Mouse (Mus musculus): ENCODE data around the gene Tcf15. TPM values are rescaled to one million over a fixed set of nuclear protein-coding genes. Genes with fewer than 3 reads are reported as not detected.
A peak's percentile ranks its signal among the peaks of the same experiment; 100 is the strongest.

Gene Tcf15
- 4.3 and 10.6 TPM in 2 replicates for total RNA-seq (2017)

DNA sequence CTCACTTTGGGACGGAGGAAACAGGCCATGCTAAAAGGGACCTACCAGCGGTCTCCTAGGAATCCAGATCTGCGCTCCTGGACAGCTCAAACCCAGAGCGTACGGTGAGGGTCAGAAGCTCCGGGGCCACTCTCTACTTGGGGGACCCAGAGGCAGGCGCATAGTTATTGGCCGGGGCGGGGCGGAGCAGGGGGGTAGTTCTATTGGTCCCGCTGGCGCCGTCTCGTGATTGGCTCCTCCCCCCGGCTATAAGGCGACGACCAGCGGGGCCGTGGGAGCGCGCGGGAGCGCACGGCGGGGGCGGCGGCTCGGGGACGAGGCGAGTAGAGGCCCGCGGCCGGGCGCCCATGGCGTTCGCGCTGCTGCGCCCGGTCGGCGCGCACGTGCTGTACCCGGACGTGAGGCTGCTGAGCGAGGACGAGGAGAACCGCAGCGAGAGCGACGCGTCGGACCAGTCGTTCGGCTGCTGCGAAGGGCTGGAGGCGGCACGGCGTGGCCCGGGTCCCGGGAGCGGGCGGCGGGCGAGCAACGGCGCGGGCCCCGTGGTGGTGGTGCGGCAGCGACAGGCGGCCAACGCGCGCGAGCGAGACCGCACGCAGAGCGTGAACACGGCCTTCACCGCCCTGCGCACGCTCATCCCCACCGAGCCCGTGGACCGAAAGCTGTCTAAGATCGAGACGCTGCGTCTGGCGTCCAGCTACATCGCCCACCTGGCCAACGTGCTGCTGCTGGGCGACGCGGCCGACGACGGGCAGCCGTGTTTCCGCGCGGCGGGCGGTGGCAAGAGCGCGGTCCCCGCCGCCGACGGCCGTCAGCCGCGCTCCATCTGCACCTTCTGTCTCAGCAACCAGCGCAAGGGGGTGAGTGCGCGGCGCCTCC, at the start of gene Tcf15:
Gene Tcf15 (plus strand): TSS at position 283 of the 879 bp plus-strand sequence.
- ATAC-seq (replicated peaks in 1 of 2; ENCODE audit: insufficient read depth in 1 of 2, low FRiP score in 2 of 2, low TSS enrichment in 1 of 2, low read depth in 1 of 2, poor library complexity in 2 of 2, severe bottlenecking in 2 of 2): peak; percentile 38 to 75; a peak in 3 of 4 replicates

DNA sequence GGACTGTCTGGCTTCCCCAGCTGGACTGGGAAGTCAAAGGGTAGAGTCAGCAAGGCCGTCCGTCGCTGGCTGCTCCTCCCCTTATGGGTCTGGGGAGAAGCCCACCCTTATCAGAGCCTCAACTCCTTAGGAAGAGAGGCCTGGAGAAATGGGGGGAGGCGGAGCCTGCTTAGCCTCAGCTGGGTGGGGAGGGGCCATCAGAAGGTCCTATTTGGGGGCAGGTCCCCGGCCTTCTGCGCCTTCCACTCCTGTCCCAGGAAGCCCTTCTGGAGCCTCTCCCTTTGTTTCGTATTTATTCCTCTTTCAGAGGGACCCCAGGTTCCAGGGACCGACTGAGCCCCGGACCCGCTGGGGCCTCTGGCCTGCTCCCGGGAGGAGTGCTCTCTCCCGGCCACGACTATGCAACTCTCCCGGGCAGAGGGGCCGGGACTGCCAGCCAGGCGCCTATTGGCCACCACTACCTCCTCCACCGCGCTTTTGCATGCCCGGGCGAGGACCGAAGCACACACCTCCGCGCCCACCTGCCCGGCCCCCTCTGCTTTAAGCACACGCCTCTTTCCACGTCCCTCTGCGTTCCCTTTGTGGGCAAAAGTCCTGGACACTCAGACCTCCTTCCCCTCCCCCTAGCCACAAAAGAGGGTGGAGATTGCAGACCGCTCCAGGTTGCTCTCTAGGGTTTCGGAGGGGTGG, 48.4 kb upstream of the Tcf15 start:
- no peak for ATAC-seq (replicated peaks in 1 of 2; ENCODE audit: insufficient read depth in 1 of 2, low FRiP score in 2 of 2, low TSS enrichment in 1 of 2, low read depth in 1 of 2, poor library complexity in 2 of 2, severe bottlenecking in 2 of 2)

DNA sequence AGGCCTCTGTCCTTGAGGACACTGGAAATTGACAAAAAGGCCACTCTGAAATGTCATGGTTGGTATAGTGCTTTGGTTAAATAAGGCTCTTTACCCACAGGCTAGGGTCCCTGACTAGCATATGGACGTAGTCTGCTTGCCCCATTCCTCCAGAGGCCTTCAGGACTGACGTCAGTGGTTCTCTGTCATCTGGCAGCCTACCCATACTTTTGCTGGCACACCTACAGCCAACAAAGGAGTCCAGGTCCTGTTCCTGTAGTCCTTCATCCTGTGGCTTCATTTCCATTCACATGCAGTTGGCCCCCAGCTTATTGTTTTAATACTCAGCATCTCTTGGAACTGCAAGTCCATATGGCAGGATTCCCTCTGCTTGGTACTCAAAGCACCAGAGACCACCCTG, 46.4 kb upstream of the Tcf15 start:
- no peak for ATAC-seq (replicated peaks in 1 of 2; ENCODE audit: insufficient read depth in 1 of 2, low FRiP score in 2 of 2, low TSS enrichment in 1 of 2, low read depth in 1 of 2, poor library complexity in 2 of 2, severe bottlenecking in 2 of 2)

DNA sequence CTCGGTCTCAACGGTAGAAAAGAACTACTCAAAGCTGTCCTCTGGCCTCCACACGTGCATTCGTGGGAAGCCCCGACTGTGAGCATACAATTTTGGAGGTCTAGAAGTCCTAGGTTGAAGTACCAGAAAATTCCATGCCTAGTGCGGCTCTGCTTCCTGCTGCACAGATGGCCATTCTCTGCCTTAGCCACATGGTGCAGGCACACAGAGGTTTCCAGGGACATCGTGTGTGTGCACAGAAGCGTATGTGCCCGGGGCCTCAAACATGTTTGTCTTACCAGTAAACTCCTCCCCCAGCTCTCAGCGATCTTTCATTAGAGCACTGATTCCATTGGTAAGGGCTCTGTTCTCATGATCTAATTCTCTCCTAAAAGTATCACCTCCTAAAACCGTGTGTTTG, 45.4 kb upstream of the Tcf15 start:
- ATAC-seq (replicated peaks in 1 of 2; ENCODE audit: insufficient read depth in 1 of 2, low FRiP score in 2 of 2, low TSS enrichment in 1 of 2, low read depth in 1 of 2, poor library complexity in 2 of 2, severe bottlenecking in 2 of 2): no peak

DNA sequence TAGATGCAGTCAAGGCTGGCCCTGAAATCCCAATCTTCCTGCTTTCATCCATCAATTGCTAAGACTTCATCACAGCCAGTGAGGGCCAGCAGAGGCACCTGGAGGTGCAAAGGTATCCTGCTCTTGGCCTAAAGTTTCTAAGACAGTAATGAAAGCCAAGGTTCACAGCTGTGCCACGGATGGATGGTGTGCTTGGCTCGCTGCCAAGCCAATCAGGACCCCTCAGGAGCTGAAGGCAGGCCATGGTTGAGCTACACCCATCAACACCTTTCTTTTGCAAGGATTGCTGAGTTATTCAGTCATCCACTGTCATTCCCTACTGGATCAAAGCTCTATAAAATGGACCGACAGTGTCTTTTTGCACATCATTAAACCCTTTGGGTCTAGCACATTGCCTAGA, 43.8 kb upstream of the Tcf15 start:
- no peak for ATAC-seq (replicated peaks in 1 of 2; ENCODE audit: insufficient read depth in 1 of 2, low FRiP score in 2 of 2, low TSS enrichment in 1 of 2, low read depth in 1 of 2, poor library complexity in 2 of 2, severe bottlenecking in 2 of 2)

DNA sequence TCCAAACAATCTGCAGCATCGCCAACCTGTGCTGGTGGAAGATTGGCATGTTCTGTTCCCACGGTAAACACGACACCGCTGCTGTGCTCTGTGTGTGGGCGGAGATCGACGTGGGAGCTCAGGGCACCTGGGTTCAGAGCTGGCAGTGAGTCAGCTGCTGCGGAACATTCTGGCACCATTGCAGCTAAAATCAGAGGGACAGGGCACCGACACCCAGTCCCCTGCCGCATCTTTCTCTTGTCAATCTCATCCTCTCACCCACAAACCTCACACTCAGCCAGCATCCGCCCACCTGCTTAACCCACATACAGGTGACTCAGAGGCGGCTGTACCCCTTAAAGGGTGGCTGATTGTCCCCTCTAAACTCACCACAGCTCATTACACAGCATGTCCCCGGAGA, 41.6 kb upstream of the Tcf15 start:
- ATAC-seq (replicated peaks in 1 of 2; ENCODE audit: insufficient read depth in 1 of 2, low FRiP score in 2 of 2, low TSS enrichment in 1 of 2, low read depth in 1 of 2, poor library complexity in 2 of 2, severe bottlenecking in 2 of 2): no peak

DNA sequence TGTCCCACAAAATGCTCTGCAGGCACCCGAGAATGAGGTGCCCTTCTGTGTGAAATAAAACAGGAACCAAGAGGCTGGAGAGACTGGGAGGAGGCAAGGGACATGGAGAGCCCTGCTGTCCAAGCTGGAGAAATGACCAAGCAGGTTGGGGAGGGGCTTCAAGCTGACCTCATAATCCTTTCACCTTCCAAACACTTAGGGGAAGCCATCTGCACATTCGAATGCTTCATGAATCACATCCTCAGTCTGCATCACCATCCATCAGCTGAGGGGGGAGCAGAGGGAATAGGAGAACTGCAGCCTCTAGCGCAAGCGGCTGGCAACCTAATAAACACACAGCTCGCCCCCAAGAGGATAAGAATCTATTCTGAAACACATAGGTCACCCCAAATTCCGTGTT, 41.0 kb upstream of the Tcf15 start:
- no peak for ATAC-seq (replicated peaks in 1 of 2; ENCODE audit: insufficient read depth in 1 of 2, low FRiP score in 2 of 2, low TSS enrichment in 1 of 2, low read depth in 1 of 2, poor library complexity in 2 of 2, severe bottlenecking in 2 of 2)

DNA sequence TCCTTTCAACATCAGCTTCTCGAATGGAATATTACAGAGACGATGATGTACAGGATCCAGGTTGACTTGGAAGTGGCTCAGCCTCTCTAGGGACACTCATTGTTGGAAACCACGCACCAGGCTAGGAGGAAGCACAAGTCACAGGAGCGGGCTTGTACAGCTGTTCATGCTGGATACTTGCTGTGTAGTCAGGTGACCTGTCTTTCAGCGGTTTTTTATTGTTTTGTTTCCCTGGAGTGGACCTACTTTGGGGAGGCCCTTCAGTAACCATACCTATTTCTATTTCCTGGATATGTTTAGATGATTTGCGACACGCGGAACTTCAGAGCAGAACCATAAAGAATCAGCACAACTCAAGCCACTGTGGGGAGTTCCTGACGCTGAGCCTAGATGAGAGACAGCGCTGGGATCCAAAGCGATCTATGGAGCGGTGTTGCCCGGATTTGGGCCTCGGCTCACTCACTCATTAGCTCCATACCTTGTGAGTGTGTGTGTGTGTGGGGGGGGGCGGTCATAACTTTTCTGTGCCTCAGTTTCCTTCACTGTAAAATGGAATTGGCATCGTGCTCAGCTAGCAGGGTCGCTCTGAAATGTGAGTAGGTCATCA, 38.5 kb upstream of the Tcf15 start:
- peak; percentile 40 to 57 for ATAC-seq (replicated peaks in 1 of 2; ENCODE audit: insufficient read depth in 1 of 2, low FRiP score in 2 of 2, low TSS enrichment in 1 of 2, low read depth in 1 of 2, poor library complexity in 2 of 2, severe bottlenecking in 2 of 2)

DNA sequence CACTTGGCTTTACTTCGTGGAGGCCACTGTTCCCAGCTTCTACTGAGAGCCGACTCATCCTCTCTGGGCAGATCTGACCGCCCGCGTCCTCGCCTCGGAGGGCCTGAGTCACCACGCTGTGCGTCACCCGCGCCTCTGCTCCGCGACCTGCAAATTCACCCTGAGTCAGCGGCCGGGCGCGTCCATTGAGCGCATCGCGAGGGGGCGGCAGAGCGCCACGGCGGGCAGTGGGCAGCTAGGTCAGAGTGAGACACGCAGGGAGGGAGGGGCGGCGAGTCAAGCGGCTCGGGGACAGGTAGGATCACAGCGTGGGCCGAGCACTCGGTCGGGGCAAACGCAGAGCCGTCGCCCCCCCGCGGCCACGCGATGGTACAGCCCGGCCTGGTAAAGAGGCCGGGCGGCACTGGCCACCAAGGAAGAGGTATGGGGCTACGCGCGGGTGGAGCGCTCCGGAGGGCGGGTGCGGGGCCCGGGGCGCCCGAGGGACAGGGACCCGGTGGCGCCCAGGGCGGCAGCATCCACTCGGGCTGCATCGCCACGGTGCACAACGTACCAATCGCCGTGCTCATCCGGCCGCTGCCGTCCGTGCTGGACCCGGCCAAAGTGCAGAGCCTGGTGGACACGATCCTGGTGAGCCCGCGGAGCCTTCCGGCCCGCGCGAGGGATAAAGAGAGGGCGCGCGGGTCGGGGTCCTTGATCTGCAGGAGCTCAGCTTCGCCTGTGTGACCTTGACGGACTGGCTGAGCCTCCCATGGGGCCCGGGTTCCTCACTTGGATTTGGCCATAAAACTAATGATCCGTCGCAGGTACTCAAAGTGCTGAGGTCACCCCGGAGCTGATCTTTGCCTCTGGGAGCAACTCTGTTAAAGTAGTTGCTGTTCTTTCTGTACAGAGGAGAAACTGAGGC, 37.8 kb upstream of the Tcf15 start, which contains the start of gene Srxn1:
Gene Srxn1 (plus strand): TSS at position 199 of the 907 bp plus-strand sequence.
- ATAC-seq (replicated peaks in 1 of 2; ENCODE audit: insufficient read depth in 1 of 2, low FRiP score in 2 of 2, low TSS enrichment in 1 of 2, low read depth in 1 of 2, poor library complexity in 2 of 2, severe bottlenecking in 2 of 2): peak; percentile 87 to 92

DNA sequence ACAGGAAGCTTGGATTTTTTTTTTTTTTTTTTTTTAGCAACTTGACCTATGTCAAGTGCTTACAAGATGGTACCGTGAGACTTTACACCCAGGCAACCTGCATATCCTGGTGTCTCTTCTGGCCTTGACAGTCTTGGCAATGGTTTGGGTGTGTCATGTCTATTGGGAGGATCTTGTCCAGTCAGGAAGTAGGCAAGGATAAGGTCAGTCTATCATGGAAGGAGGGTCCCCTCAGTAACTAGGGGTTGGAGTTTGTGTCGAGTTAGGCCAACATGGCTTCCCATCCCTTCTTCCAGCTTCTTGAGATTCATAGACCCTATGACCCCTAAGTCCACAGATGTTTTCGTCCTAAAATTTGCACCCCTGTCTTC, 37.2 kb upstream of the Tcf15 start:
- no peak for ATAC-seq (replicated peaks in 1 of 2; ENCODE audit: insufficient read depth in 1 of 2, low FRiP score in 2 of 2, low TSS enrichment in 1 of 2, low read depth in 1 of 2, poor library complexity in 2 of 2, severe bottlenecking in 2 of 2)

DNA sequence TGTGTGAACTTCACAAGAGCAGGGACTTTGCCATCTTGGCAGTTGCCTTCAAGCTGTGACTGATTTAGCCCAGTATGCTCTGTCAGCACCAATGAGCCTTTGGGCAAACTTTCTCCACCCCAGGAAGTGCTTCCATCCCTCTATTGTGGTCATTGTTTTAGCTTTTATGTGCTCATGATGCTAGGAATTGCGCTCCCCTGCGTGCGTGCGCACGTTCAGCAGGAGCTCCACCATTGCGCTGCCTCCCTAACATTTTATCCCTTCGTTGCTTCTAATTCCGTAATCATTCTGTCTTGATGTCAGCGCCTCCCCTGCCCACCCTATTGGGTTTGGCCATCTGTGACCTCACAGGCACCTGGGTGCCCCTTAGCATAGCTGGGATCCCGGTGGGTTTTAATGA, 36.8 kb upstream of the Tcf15 start:
- no peak for ATAC-seq (replicated peaks in 1 of 2; ENCODE audit: insufficient read depth in 1 of 2, low FRiP score in 2 of 2, low TSS enrichment in 1 of 2, low read depth in 1 of 2, poor library complexity in 2 of 2, severe bottlenecking in 2 of 2)

DNA sequence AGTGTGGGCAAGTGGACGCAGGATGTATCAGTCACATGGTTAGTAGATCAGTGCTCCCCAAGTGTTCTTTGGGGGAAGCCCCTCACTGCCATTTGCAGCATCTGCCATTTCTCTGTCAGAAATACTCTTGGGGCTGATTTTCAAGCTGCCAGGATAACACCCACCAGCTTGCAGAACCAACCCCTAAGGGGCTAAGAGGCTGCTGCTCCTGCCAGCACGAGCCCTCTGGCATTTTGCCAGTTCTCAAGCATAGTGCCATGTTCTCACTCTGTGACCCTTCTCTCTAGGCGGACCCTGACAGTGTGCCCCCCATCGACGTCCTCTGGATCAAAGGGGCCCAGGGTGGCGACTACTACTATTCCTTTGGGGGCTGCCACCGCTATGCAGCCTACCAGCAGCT, 34.7 kb upstream of the Tcf15 start:
- ATAC-seq (replicated peaks in 1 of 2; ENCODE audit: insufficient read depth in 1 of 2, low FRiP score in 2 of 2, low TSS enrichment in 1 of 2, low read depth in 1 of 2, poor library complexity in 2 of 2, severe bottlenecking in 2 of 2): no peak

DNA sequence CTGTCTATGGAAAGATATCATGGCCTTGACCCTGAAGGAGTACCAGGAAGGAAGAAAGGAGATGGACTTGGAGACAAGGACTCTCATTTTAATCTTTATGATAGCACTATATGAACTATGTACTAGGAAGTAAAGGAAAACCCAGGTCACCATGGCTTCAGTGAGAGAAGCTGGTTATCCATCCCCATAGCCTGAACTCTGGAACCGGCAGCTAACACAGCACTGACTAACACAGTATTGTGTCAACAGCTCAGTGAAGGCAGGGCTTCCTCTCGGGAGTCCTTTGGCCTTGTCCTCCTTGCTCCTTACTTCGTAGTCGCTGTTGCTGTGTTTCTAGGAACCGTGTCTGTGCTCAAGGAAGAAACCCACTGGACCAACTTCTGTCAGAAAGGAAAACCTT, 34.0 kb upstream of the Tcf15 start:
- ATAC-seq (replicated peaks in 1 of 2; ENCODE audit: insufficient read depth in 1 of 2, low FRiP score in 2 of 2, low TSS enrichment in 1 of 2, low read depth in 1 of 2, poor library complexity in 2 of 2, severe bottlenecking in 2 of 2): no peak

DNA sequence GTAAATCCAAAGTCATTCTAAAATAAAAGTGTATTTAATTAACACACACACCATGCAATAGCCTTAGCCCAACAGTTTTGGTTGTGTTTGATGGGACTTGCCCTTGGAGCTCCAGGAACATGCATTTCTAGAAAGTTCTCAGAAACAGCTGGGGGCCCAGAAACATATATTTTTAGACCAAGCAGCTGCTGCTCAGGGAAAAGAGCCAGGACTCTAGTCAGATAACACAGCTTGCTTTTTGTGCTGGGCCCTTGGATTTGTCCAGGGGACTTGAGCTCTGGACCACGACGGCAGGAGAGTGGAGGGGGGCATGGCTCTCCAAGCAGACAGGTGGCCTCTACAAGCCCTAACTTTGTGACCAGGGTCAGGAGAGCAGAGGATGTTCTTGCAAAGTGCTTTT, 32.0 kb upstream of the Tcf15 start:
- ATAC-seq (replicated peaks in 1 of 2; ENCODE audit: insufficient read depth in 1 of 2, low FRiP score in 2 of 2, low TSS enrichment in 1 of 2, low read depth in 1 of 2, poor library complexity in 2 of 2, severe bottlenecking in 2 of 2): no peak

DNA sequence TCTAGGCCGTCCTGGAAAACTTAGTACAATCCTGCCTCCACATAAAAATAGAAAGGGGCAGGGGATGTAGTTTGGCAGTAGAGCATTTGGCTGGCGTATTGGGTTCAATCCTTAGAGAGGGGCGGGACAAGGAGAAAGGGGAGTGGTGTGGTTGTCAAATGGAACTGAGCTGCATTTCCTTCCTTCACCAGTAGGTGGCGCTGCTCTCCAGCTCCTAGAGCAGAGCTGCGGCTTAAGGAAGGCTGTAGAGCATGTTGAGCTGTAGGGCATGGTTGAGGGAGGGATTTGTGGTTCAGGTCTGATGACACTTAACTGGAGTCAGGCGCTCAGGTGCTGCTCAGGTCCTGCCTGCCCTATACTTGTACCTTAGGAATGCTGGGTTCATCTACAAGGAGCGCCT, 31.4 kb upstream of the Tcf15 start:
- peak; percentile 83 to 87 for ATAC-seq (replicated peaks in 1 of 2; ENCODE audit: insufficient read depth in 1 of 2, low FRiP score in 2 of 2, low TSS enrichment in 1 of 2, low read depth in 1 of 2, poor library complexity in 2 of 2, severe bottlenecking in 2 of 2)

DNA sequence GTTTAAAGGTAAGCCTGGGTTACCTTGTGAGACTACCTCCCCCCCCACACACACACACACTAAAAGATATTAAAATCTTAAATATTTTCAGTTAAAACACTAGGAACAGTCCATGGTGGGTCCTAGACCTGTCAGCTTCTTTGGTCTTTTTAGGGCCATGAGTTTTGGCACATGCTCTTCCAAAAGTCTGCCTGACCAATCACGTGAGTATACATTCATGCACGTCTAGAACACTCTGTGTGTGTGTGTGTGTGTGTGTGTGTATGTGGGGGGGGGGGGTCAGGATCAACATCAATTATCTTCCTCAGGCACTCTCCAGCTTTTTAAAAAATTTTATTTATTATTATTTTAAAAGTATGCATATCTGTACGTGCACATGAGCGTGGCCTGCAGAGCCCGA, 30.9 kb upstream of the Tcf15 start:
- ATAC-seq (replicated peaks in 1 of 2; ENCODE audit: insufficient read depth in 1 of 2, low FRiP score in 2 of 2, low TSS enrichment in 1 of 2, low read depth in 1 of 2, poor library complexity in 2 of 2, severe bottlenecking in 2 of 2): no peak

DNA sequence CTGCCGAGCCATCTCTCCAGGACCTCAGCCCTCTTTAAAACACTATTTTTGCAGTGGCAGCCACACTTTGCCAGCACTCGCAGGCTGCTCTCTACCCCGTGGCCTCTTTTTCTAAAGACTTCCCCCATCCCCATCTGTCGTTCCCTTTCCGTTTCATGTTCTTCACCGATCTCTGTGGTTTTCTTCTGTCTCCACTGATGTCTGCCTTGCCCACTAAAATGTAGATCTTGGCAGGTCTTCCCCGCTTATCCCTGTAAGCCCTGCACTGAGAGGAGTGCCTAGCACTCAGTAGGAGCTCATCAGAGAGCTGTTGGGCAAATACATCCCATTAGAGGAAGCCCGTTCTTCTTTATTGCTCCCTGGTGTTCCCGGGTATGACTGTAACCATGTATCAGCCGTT, 30.4 kb upstream of the Tcf15 start:
- ATAC-seq (replicated peaks in 1 of 2; ENCODE audit: insufficient read depth in 1 of 2, low FRiP score in 2 of 2, low TSS enrichment in 1 of 2, low read depth in 1 of 2, poor library complexity in 2 of 2, severe bottlenecking in 2 of 2): peak; percentile 11 to 48; a peak in 3 of 4 replicates

Measured in hematopoietic stem cell, adult 5-6 weeks (primary cell).